8 mouse cellular contexts compared by ENCODE assay signal in the genomic region with DNA sequence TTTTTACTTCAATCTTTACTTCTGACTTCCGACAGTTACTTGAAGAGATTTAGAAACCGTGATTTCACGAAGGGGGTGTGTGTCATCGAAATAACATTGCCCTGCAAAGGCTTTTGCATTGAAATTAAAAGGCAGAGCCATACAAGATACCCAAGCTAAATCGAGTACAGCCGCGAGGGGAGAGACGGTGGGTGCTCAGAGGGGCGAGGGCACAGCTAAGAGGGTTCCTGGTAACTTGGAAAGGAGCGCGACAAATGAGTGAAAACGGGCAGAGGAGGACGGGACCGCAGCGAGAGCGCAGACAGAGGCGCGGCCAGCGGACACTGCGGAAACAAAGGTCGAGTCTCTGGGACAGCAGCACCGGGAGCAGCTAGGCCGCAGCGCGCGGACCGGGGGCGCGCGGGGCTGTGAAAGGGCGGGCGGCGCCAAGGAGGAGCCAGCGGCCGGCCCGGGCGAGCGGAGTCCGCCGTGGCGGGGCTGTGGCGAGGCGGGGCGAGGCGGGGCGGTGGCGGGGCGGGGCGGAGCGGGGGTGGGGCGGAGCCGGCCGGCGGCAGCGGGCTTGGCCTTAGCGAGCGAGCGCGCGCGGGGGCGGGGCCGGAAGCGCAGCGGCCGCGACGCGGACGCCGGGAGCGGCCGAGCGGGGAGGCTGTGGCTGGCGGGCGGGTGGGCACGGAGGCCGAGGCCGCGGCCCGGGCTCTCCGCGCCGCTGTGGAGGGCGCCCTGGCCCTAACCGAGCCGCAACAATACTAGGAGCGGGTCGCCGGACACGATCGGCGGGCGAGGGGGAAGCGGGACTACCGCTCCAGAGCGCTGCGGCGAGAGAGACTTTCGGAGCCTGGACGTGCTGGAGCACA. TPM values are rescaled to one million over a fixed set of nuclear protein-coding genes. Genes with fewer than 3 reads are reported as not detected.
A peak's percentile ranks its signal among the peaks of the same experiment; 100 is the strongest.
DNase-seq lines count a peak whose midpoint lies in the region; ATAC-seq and TF ChIP-seq lines count a peak whose summit lies in the region.

Gene Arhgef11, plus strand, starts transcription at position 603 of the 854 bp plus-strand sequence.

- H3K27ac ChIP-seq in MEL (ENCODE audit: control insufficient read depth, low read depth, low read length) = no peak within 1 kb of the TSS
- peak within 1 kb of the TSS; percentile 91 for H3K27ac ChIP-seq in cerebellum, adult 2 months (ENCODE audit: insufficient read depth, low read length)
- peak within 1 kb of the TSS; percentile 94 for H3K27ac ChIP-seq in lung, embryonic 16.5 days (ENCODE audit: low read length)

- no peak for TF ChIP-seq RAD21 in MEL (IDR thresholded peaks at IDR 0.05; ENCODE audit: low read depth, low read length)

- no peaks in the 10 kb centered on the region for H3K9me3 ChIP-seq in MEL (replicated peaks; ENCODE audit: insufficient read depth, low read length)
- no peaks in the 10 kb centered on the region for H3K9me3 ChIP-seq in lung, embryonic 16.5 days (ENCODE audit: control insufficient read depth, low read length)

- ATAC-seq in lung, embryonic 16.5 days (ENCODE audit: low read depth) = peak; percentile 96

- TF ChIP-seq CTCF in MEL (IDR thresholded peaks at IDR 0.05 in 2 of 3, conservative IDR thresholded peaks at IDR 0.05 in 1 of 3; ENCODE audit: control insufficient read depth in 1 of 3, insufficient read depth in 1 of 3, low read depth in 2 of 3, low read length in 3 of 3, poor library complexity in 1 of 3, severe bottlenecking in 1 of 3) = no peak
- no peak for TF ChIP-seq CTCF in cerebellum, adult 2 months (IDR thresholded peaks at IDR 0.05; ENCODE audit: borderline replicate concordance, insufficient read depth, low read depth, low read length)

- DNase-seq in MEL (ENCODE audit: low read depth, low spot score) = peak; percentile 67
- peak; percentile 82 to 83 for DNase-seq in cerebellum, adult 2 months
- peak; percentile 62 for DNase-seq in forelimb bud, embryonic 11.5 days (ENCODE audit: low read depth, low spot score)
- DNase-seq in heart, postnatal 4 days = peak; percentile 85
- DNase-seq in layer of hippocampus, adult 9-11 months = peak; percentile 74
- DNase-seq in ovary, postnatal 10 days (ENCODE audit: low spot score) = peak; percentile 60
- DNase-seq in thymus, postnatal 10 days (ENCODE audit: low spot score in 2 of 2) = peak; percentile 30 to 63

- peak within 1 kb of the TSS; percentile 84 for H3K9ac ChIP-seq in MEL (ENCODE audit: control insufficient read depth, low read depth, low read length, poor library complexity, severe bottlenecking)
- H3K9ac ChIP-seq in lung, embryonic 16.5 days (ENCODE audit: low read length) = peak within 1 kb of the TSS; percentile 95

- peak within 1 kb of the TSS; percentile 87 to 99 for H3K4me3 ChIP-seq in MEL (ENCODE audit: control insufficient read depth in 1 of 2, insufficient read depth in 1 of 2, low read depth in 2 of 2, low read length in 2 of 2)
- H3K4me3 ChIP-seq in cerebellum, adult 2 months (replicated peaks; ENCODE audit: insufficient read depth, low read depth, low read length) = peak within 1 kb of the TSS; percentile 79
- peak within 1 kb of the TSS; percentile 85 for H3K4me3 ChIP-seq in lung, embryonic 16.5 days (ENCODE audit: low read length)

- peak; percentile 50 to 81; a peak in 3 of 4 replicates for TF ChIP-seq POLR2A in MEL (IDR thresholded peaks at IDR 0.05; ENCODE audit: control insufficient read depth in 1 of 2, insufficient read depth in 1 of 2, low read depth in 1 of 2, low read length in 2 of 2, poor library complexity in 1 of 2)
- peak; percentile 40; the same call in 1 of the 2 replicates for TF ChIP-seq POLR2A in cerebellum, adult 2 months (IDR thresholded peaks at IDR 0.05; ENCODE audit: borderline replicate concordance, insufficient read depth, low read length)

- no peak for TF ChIP-seq EP300 in MEL (IDR thresholded peaks at IDR 0.05; ENCODE audit: low read depth in 1 of 2, low read length in 2 of 2)

- 1% methylated on average over 90 of the region's 101 CpGs for WGBS in cerebellum, adult 2 months
- WGBS in lung, embryonic 16.5 days = 1% methylated on average over 65 of the region's 101 CpGs

- peaks cover 0 to 21% of the 10 kb centered on the region in 2 experiments; a peak in 3 of 4 replicates for H3K4me1 ChIP-seq in MEL (ENCODE audit: control insufficient read depth in 1 of 2, insufficient read depth in 2 of 2, low read length in 2 of 2)
- H3K4me1 ChIP-seq in cerebellum, adult 2 months (ENCODE audit: control insufficient read depth, insufficient read depth, low read length) = 0 out of 2 replicates have a peak, but pooled peaks cover 4% of the 10 kb centered on the region
- H3K4me1 ChIP-seq in lung, embryonic 16.5 days (replicated peaks; ENCODE audit: control insufficient read depth, insufficient read depth, low read length) = peaks cover 20% of the 10 kb centered on the region

- H3K36me3 ChIP-seq in MEL (ENCODE audit: control insufficient read depth in 1 of 2, insufficient read depth in 2 of 2, low read length in 2 of 2) = peaks cover 0 to 7% of the 10 kb centered on the region in 2 experiments; a peak in 2 of 4 replicates
- no peaks in the 10 kb centered on the region for H3K36me3 ChIP-seq in lung, embryonic 16.5 days (ENCODE audit: control insufficient read depth, insufficient read depth, low read length)

- no peaks in the 10 kb centered on the region for H3K27me3 ChIP-seq in MEL (ENCODE audit: control insufficient read depth in 1 of 2, insufficient read depth in 2 of 2, low read length in 2 of 2)
- no peaks in the 10 kb centered on the region for H3K27me3 ChIP-seq in cerebellum, adult 2 months (ENCODE audit: control insufficient read depth, insufficient read depth, low read length)
- no peaks in the 10 kb centered on the region for H3K27me3 ChIP-seq in lung, embryonic 16.5 days (ENCODE audit: control insufficient read depth, insufficient read depth, low read depth, low read length)

- peak within 1 kb of the TSS; percentile 93 for H3K4me2 ChIP-seq in lung, embryonic 16.5 days (ENCODE audit: low read depth, low read length)

- peaks cover 2% of the 10 kb centered on the region; the same call in 1 of the 2 replicates for H3K79me2 ChIP-seq in MEL (ENCODE audit: control insufficient read depth, insufficient read depth, low read length, poor library complexity)

TF ChIP-seq in MEL, 35 proteins besides CTCF, POLR2A, EP300 and RAD21:
- TF ChIP-seq MXI1 (IDR thresholded peaks at IDR 0.05; ENCODE audit: low read depth, low read length) (0 out of 2 replicates have a peak, but pooled peaks have one; percentile 8), RCOR1 (IDR thresholded peaks at IDR 0.05; ENCODE audit: low read depth, low read length) (peak; percentile 91), NELFE (IDR thresholded peaks at IDR 0.05; ENCODE audit: low read depth, low read length) (peak; percentile 58), POLR2AphosphoS5 (IDR thresholded peaks at IDR 0.05; ENCODE audit: borderline replicate concordance, low read depth, low read length) (no peak), SIN3A (IDR thresholded peaks at IDR 0.05; ENCODE audit: low read length) (peak; percentile 38; the same call in 1 of the 2 replicates), USF1 (IDR thresholded peaks at IDR 0.05; ENCODE audit: low read depth, low read length) (no peak)

RNA-seq across cellular contexts. Expression of gene Arhgef11, which starts in this region (rescaled TPM):
- total RNA-seq in MEL (2012; rRNA removed) = 2.0 and 2.3 TPM in 2 replicates
- 1 to 10 TPM in 1 of 2 experiments, not detected in 1; 4.9 TPM for polyA plus RNA-seq in MEL (2012; ENCODE audit: insufficient read depth in 1 of 2, insufficient read length in 2 of 2, low read depth in 1 of 2, low replicate concordance in 2 of 2, missing spikeins in 1 of 2)
- polyA plus RNA-seq in cerebellum, adult 2 months (2012; rRNA removed) = 52.2 and 53.2 TPM in 2 replicates
- total RNA-seq in heart, postnatal 4 days (2021) = 10 to 100 TPM; 22.6 to 22.8 TPM
- polyA plus RNA-seq in lung, embryonic 16.5 days (2015; fragmentation: Nextera tagmentation; extraction: Ambion mirVana) = 15.4 and 15.5 TPM in 2 replicates
